Mouse (Mus musculus) bone marrow macrophage, adult 2 months (primary cell): ENCODE results near the gene Nectin1. TPM values are rescaled to one million over a fixed set of nuclear protein-coding genes. Genes with fewer than 3 reads are reported as not detected.
A peak's percentile ranks its signal among the peaks of the same experiment; 100 is the strongest.

ENCODE experiments used
- H3K27ac ChIP-seq: 2 replicates; pipeline ENCODE4 v1.5.1; 2012; ENCODE audit warnings: low read depth, low read length; ENCODE audit not compliant: insufficient read depth
- H3K4me1 ChIP-seq: 2 replicates; pipeline ENCODE4 v1.6.1; 2012; ENCODE audit warnings: low read length; ENCODE audit not compliant: control insufficient read depth, insufficient read depth
- H3K4me3 ChIP-seq: 2 replicates; pipeline ENCODE4 v1.5.1; 2012; ENCODE audit warnings: mild to moderate bottlenecking, low read length, moderate library complexity; ENCODE audit not compliant: insufficient read depth
- CTCF ChIP-seq: IDR thresholded peaks from 2 replicates; pipeline ENCODE4 v1.5.1; 2012; ENCODE audit warnings: low read depth, mild to moderate bottlenecking, low read length, moderate library complexity
- POLR2A ChIP-seq: IDR thresholded peaks from 2 replicates; pipeline ENCODE4 v1.6.1; 2012; ENCODE audit warnings: mild to moderate bottlenecking, low read depth, low read length, borderline replicate concordance
- polyA plus RNA-seq: library from polyadenylated mRNA; stranded (reverse); fragments of >200 nt; gene quantifications from 2 replicates; pipeline ENCODE4 v1.2.4, GENCODE M21; 2012; ENCODE audit not compliant: missing spikeins, insufficient read depth, insufficient read length

Nectin1 gene
- polyA plus RNA-seq, 1 experiment, result 12.9 TPM

DNA sequence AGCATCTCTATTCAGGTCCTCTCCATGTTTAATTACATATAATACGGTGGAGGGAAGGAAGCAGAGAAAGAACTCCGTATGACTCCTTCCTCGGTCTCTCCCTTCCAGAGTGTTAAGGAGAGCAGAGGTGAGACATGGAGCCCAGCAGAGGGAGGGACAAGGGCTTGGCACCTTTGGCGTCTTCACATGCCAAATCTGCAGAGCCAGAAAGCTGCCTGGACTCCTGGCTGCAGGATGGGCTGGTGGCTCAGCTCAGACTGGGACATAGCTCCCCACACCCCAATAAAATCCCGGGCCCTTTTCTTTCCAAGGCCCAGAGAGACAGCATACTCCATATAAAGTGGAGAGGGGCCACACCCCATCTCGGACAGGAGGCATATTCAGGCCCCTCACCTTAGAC lies 85.2 kb downstream of the Nectin1 start:
- TF ChIP-seq POLR2A, result no peak
- TF ChIP-seq CTCF, result no peak
- H3K4me3 ChIP-seq, result no peak overlapping the region
- H3K27ac ChIP-seq, result no peak overlapping the region
- no peaks in the 10 kb centered on the region for H3K4me1 ChIP-seq

DNA sequence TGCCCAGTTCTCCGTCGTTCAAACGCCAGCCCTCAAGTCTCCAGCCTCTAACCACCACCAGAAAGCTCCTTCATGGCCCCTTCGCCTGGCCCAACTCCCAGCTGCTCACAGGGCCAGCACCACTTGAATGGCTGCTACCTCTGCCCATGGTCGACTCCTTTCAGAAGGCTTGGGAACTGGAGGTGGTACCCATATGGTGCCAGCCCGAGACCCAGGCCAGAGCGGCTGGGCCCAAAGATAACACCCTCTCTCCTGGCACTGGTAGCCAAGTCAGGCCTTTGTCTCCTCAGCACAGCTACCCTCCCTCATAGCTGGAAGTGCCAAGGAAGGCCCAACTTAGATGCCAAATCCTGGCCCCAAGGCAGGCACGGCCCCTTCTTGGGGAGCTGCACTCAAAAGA lies 89.4 kb downstream of the Nectin1 start:
- Histone ChIP-seq H3K4me1 (no peaks in the 10 kb centered on the region), H3K4me3 (no peak overlapping the region), H3K27ac (no peak overlapping the region)
- TF ChIP-seq CTCF, result no peak
- no peak for TF ChIP-seq POLR2A

DNA sequence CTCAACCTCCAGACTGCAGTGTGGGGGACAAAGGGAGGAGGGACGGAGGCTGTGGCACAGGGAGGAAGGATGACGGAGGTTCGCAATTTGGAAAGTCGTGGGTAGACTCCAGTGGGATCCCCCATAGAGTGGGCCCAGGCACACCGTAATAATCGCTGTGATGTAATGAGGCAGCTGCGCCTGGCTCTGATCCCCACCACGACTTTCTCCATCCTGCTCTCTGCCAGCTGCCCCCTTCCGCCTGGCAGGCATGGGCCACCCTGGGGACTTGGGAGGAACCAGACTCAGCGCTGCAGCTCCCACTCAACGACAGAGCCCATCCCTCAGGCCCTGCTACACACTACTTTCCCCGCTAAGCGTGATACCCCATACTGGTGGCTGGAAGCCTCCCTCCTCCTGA lies 90.5 kb downstream of the Nectin1 start:
- Histone ChIP-seq H3K27ac (no peak overlapping the region), H3K4me1 (no peaks in the 10 kb centered on the region), H3K4me3 (no peak overlapping the region)
- no peak for TF ChIP-seq CTCF
- no peak for TF ChIP-seq POLR2A

DNA sequence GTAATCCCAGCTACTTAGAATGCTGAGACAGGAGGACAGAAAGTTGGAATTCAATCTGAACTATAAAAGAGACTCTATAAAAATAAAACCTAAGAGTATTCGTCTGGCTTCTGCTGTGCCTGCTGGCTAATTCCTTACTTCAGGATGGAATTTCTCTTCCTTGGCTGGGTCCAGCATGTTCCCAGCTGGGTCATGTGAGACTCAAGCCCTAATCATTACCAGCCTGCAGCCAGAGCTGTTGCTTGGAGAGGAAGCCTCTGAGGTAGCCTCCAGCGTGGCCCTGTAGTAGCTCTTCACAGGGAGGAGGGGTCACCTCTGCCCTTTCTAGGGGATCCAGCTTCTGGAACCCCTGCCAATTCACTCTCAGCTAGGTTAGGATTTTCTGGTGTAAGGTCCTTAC lies 94.8 kb downstream of the Nectin1 start:
- Histone ChIP-seq H3K4me3 (no peak overlapping the region), H3K4me1 (no peaks in the 10 kb centered on the region), H3K27ac (no peak overlapping the region)
- TF ChIP-seq POLR2A (no peak), CTCF (no peak)

DNA sequence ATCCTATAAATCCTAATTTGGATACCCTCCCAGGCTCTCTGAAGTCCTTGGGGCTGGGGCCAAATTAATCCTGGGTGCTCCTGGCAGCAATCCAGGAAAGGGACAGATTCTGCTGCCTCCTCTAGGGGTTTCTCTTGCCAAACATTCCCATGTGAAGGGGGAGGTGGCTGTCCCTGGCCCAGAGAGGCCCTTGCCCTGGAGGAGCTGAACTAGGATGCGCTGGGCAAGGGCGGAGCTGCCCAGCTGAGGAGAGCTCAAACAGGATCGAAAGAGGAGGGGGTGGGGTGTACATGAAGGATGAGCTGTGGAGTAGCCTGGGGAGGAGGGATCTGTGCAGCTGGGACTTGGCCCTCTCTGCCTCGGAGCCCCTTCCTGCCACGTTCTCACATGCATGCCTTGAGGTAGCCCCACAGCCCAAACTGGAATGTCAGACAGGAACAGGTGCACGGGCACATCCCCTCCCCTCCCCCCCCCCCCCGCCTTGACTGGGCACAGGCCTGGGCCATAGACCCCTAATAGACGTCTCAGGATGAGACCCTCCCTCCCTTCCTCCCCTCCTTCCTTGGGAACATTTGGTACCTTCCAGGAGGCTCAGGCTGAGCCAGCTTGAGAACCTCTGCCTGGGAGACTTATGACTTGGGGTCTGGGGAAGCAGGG lies 99.3 kb downstream of the Nectin1 start:
- H3K4me1 ChIP-seq, result no peaks in the 10 kb centered on the region
- no peak overlapping the region for H3K27ac ChIP-seq
- TF ChIP-seq POLR2A (no peak), CTCF (no peak)
- no peak overlapping the region for H3K4me3 ChIP-seq

DNA sequence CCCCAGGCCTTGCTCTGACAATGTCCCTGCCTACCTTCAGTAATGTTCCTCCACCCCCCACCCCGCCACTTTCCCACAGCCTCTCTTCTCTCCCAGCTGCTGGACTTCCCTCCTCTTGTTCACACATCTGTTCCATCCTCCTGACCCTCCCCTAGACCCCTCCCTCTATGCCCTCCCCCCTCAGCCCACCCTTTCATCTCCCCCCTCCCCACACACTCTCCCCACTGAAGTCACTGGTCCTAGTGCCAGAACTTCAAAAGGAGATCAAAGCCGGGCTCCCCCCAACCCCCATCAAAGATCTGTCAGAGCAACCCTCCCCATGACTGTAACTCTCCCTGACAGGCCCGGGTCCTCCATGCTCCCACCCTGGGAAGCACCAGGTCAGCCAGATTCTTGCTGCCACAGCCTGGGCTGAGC lies 99.9 kb downstream of the Nectin1 start:
- Histone ChIP-seq H3K4me3 (no peak overlapping the region), H3K27ac (no peak overlapping the region), H3K4me1 (no peaks in the 10 kb centered on the region)
- TF ChIP-seq POLR2A, result no peak

DNA sequence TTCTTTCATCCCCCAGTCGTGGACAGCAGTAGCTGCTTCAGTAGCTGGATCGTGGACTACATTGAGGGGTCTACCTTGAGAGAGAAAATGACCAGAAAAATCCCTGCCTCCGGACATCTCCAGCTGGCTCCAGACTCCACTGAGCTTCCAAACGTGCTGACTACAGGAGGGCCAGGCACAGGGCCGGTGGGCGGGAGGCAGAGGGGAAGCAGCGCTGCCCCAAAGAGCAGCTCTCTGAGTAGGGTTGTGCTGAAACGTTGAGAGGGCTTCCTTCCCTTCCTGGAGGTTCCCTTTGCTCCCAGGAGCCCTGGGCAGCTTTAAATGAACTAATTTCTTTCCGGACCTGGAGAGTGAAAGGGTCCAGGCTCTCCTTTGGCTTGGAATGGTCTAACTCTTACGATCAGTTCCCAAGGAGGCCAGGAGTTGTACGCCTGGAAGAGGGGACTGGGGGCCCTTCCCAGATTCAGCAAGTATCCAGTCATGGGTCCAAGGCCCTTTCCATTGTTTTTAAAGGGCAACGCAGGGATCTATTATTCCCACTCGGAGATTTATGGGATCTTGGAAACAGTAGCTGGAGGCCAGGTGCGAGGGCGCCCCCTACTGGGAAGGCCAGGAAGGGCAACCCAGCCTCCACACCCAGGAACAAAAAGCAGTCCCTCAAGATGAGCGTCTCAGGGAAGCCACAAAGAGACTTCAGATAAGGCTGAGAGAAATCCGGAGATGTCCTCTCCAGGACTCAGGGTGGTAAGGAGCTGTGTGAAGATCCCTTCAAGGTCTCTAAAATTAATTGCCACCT lies 102.1 kb downstream of the Nectin1 start:
- peak; percentile 82 for TF ChIP-seq CTCF
- TF ChIP-seq POLR2A, result no peak
- Histone ChIP-seq H3K4me3 (no peak overlapping the region), H3K4me1 (no peaks in the 10 kb centered on the region), H3K27ac (no peak overlapping the region)

DNA sequence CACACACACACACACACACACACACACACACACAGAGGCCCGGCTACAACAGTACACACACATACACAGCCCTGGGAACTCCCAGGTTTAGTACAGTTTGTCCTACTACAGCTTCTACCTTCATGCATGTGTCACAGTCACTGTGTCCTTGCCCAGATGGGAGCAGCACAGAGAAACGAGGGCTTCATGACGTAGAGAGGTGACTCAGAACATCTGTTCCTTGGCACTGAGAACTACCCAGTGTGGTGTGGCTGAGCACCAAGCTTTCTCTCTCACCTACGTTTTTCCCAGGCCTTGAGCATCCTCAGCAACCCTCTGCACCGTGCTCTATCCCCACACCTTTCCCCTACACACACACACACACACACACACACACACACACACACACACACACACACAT lies 104.1 kb downstream of the Nectin1 start:
- Histone ChIP-seq H3K4me3 (no peak overlapping the region), H3K4me1 (no peaks in the 10 kb centered on the region), H3K27ac (no peak overlapping the region)
- TF ChIP-seq CTCF (no peak), POLR2A (no peak)

DNA sequence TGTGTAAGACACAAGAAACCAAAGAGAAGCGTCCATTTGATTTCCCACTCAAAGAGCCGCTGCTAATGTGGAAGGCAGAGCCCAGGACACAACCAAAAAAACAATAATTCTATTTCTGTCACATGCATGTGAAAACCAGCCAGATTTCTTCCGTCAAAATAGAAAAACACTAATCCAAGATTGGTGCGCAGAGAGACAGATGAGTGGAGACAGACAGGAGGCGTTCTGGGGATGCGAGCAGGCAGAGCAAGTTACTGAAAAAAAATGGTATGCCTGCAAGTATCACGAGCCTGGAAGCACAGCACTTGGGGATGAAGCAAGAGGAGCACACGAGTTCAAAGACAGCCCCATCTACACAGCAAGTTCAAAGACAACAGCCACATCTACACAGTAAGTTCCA lies 106.5 kb downstream of the Nectin1 start:
- H3K27ac ChIP-seq, result no peak overlapping the region
- TF ChIP-seq POLR2A (no peak), CTCF (no peak)

DNA sequence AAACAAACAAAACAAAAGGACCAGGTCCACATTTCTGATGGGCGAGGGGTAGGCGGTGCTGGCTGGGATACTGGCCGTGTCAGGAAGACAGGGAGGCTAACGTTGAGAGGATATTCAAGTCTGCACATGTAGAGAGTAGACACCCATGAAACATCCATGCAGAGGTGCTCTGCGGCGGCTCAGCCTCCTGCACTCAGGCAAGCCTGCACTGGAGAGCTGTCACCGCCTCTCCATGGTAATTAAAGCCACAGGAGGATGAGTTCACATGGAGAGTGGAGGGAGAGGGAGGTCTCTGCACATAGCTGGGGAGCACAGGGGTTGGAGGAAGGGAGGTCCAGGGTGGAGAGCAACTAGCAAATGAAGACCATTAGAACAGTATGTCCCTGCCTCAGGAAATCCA lies 107.4 kb downstream of the Nectin1 start:
- no peaks in the 10 kb centered on the region for H3K4me1 ChIP-seq
- no peak overlapping the region for H3K4me3 ChIP-seq
- no peak overlapping the region for H3K27ac ChIP-seq
- TF ChIP-seq POLR2A (no peak), CTCF (no peak)

More for the DNA sequence above, 106.5 kb downstream of the Nectin1 start:
- Histone ChIP-seq H3K4me1 (no peaks in the 10 kb centered on the region), H3K4me3 (no peak overlapping the region)
